ENCODE assay signal across 26 mouse cellular contexts in genomic region chr12:71247191-71247590, GRCm38 (mm10).
A peak's percentile ranks its signal among the peaks of the same experiment; 100 is the strongest.
DNase-seq lines count a peak whose midpoint lies in the region; TF ChIP-seq lines count a peak whose summit lies in the region.
"Had no signal": no experiment of that assay in that cellular context is flagged by ENCODE, and none has a peak within 500 bp of the region (broad histone marks: within the 10 kb centered on the region; RNA-seq: fewer than 3 reads in every experiment).

No protein-coding gene starts in this region.

- TF ChIP-seq CTCF in heart, adult 2 months (IDR thresholded peaks at IDR 0.05), result no peak

- H3K36me3 ChIP-seq in heart, adult 2 months (ENCODE audit: control insufficient read depth, insufficient read depth, low read length), result no peaks in the 10 kb centered on the region

- 56% methylated on average over 8 of the region's 8 CpGs for WGBS in heart, adult 2 months

- TF ChIP-seq EP300 in heart, adult 2 months (IDR thresholded peaks at IDR 0.05; ENCODE audit: insufficient read depth, low read depth, low read length), result no peak

- H3K9ac ChIP-seq in heart, adult 2 months (ENCODE audit: low read depth, low read length), result no peak overlapping the region
- H3K9ac ChIP-seq: embryonic facial prominence, embryonic 15.5 days; forebrain, embryonic 12.5 days; hindbrain, embryonic 14.5 days; limb, embryonic 15.5 days; liver, embryonic 13.5 days; midbrain, embryonic 15.5 days; stomach, embryonic 15.5 days had no signal

- H3K27me3 ChIP-seq in heart, adult 2 months (ENCODE audit: control insufficient read depth, insufficient read depth, low read length), result no peaks in the 10 kb centered on the region
- H3K27me3 ChIP-seq: embryonic facial prominence, embryonic 15.5 days; forebrain, embryonic 12.5 days; limb, embryonic 15.5 days; liver, embryonic 13.5 days; midbrain, embryonic 15.5 days; Patski; stomach, embryonic 15.5 days had no signal

- intact Hi-C loops in heart, adult 2 months (cut with DNase I), result no loop called here
- intact Hi-C loops in heart, postnatal 10 days (cut with DNase I), result no loop called here

- no peak for TF ChIP-seq POLR2A in heart, adult 2 months (IDR thresholded peaks at IDR 0.05; ENCODE audit: insufficient read depth, low read depth, low read length)

- peak; percentile 12 to 22 for DNase-seq in heart, adult 2 months
- no peak for DNase-seq in heart, adult 8-10 months (ENCODE audit: low spot score)
- peak; percentile 13 for DNase-seq in lung, postnatal 10 days
- no peak for DNase-seq in lung, postnatal 25 days (ENCODE audit: low spot score)
- DNase-seq in heart, postnatal 10 days, result peak; percentile 23 to 28
- no peak for DNase-seq in urinary bladder, postnatal 36 days (ENCODE audit: low spot score in 2 of 2)
- DNase-seq in layer of hippocampus, adult 9-11 months, result no peak
- DNase-seq: adrenal gland, postnatal 10 days; cerebellum, adult 8-10 months; cerebellum, postnatal 25 days; gastrocnemius, postnatal 10 days; kidney, adult 18-20 months; layer of hippocampus, postnatal 36 days; liver, embryonic 13.5 days; lung, adult 18-20 months; right cerebral cortex, postnatal 25 days; thymus, postnatal 14 days had no signal

- H3K79me2 ChIP-seq in heart, adult 2 months (replicated peaks; ENCODE audit: control insufficient read depth, insufficient read depth, low read length), result no peaks in the 10 kb centered on the region

- no peaks in the 10 kb centered on the region for H3K4me1 ChIP-seq in heart, adult 2 months (ENCODE audit: control insufficient read depth, insufficient read depth, low read length)
- H3K4me1 ChIP-seq: liver, embryonic 13.5 days; stomach, embryonic 15.5 days had no signal

- no peak overlapping the region for H3K4me3 ChIP-seq in heart, adult 2 months
- H3K4me3 ChIP-seq: embryonic facial prominence, embryonic 10.5 days; embryonic facial prominence, embryonic 15.5 days; forebrain, embryonic 12.5 days; limb, embryonic 10.5 days; limb, embryonic 15.5 days; liver, embryonic 13.5 days; midbrain, embryonic 15.5 days; stomach, embryonic 15.5 days had no signal

- no peak overlapping the region; the same call in 1 of the 2 replicates for H3K27ac ChIP-seq in heart, adult 2 months
- H3K27ac ChIP-seq: embryonic facial prominence, embryonic 10.5 days; embryonic facial prominence, embryonic 15.5 days; forebrain, embryonic 12.5 days; hindbrain, embryonic 14.5 days; limb, embryonic 10.5 days; limb, embryonic 15.5 days; liver, embryonic 13.5 days; midbrain, embryonic 15.5 days; stomach, embryonic 15.5 days had no signal

Comparison
In these comparisons a context has a peak if more than half of its experiments do, and no peak if none do; other contexts are left out.
1. DNase-seq: peak in heart, adult 2 months (2 of 2), lung, postnatal 10 days (single experiment) and heart, postnatal 10 days (2 of 2); none in heart, adult 8-10 months (single experiment), lung, postnatal 25 days (single experiment), urinary bladder, postnatal 36 days (0 of 2) and layer of hippocampus, adult 9-11 months (single experiment).